ENCODE assay signal across 8 mouse cellular contexts in the genomic region with DNA sequence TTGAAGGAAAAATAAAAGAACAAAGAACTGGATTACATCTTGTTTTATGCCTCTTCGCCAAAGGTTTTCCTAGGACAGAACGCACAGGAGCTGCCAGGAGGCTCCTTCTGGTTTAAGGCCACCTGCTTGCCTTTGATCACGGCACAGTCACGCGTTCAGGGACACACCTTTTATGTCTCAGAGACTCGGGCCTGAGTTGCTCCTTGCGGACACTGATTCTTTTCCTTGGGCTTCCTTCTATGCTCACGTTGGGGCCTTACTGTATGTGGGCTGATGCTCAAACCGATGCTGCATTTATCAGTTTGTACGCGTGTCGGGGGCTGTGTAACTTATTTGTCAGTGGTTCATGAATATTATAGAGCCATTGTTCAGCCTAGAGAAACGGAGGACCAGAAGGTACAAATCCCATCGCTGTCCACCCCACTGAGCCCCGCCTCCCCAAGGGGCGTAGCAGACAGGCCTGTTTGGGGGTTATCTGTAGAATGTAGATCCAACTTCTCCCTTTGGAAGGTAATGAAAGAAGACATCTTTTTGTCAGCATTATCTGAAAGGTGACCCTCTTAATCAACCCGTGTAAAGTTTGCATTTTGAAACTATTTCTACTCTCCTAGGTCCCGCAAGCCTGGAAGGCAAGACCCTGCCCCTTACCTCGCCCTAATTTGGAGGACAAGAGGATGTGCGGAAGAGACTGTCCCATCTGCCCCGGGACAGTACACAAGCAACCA. TPM values are rescaled to one million over a fixed set of nuclear protein-coding genes. Genes with fewer than 3 reads are reported as not detected.
DNase-seq lines count a peak whose midpoint lies in the region; ATAC-seq and TF ChIP-seq lines count a peak whose summit lies in the region.

No protein-coding gene starts in this region.

- intact Hi-C loops in heart, adult 2 months (cut with DNase I): no loop called here
- intact Hi-C loops in left cerebral cortex, postnatal 4 days (cut with DNase I): no loop called here

- peak overlapping the region; percentile 70 for H3K4me2 ChIP-seq in liver, embryonic 15.5 days

- H3K27ac ChIP-seq in heart, adult 2 months: peak overlapping the region; percentile 31
- H3K27ac ChIP-seq in liver, embryonic 15.5 days (replicated peaks): no peak overlapping the region

- H3K36me3 ChIP-seq in heart, adult 2 months (ENCODE audit: control insufficient read depth, insufficient read depth, low read length): no peaks in the 10 kb centered on the region
- H3K36me3 ChIP-seq in E14TG2a.4 (ENCODE audit: insufficient read depth, low read length): no peaks in the 10 kb centered on the region
- no peaks in the 10 kb centered on the region for H3K36me3 ChIP-seq in liver, embryonic 15.5 days (replicated peaks)

- H3K79me2 ChIP-seq in heart, adult 2 months (replicated peaks; ENCODE audit: control insufficient read depth, insufficient read depth, low read length): no peaks in the 10 kb centered on the region

- DNase-seq in heart, adult 2 months: peak; percentile 6 to 21
- DNase-seq in heart, adult 18-20 months: no peak
- DNase-seq in left cerebral cortex, postnatal 4 days: no peak
- no peak for DNase-seq in spleen, postnatal 4 days (ENCODE audit: low spot score in 2 of 2)
- no peak for DNase-seq in thymus, postnatal 14 days

- no peak for TF ChIP-seq EP300 in heart, adult 2 months (IDR thresholded peaks at IDR 0.05; ENCODE audit: insufficient read depth, low read depth, low read length)

- TF ChIP-seq POLR2A in heart, adult 2 months (IDR thresholded peaks at IDR 0.05; ENCODE audit: insufficient read depth, low read depth, low read length): no peak

- H3K4me1 ChIP-seq in heart, adult 2 months (ENCODE audit: control insufficient read depth, insufficient read depth, low read length): no peaks in the 10 kb centered on the region
- H3K4me1 ChIP-seq in E14TG2a.4 (replicated peaks; ENCODE audit: low read depth, low read length): peaks cover 18% of the 10 kb centered on the region
- peaks cover 4% of the 10 kb centered on the region; the same call in 1 of the 2 replicates for H3K4me1 ChIP-seq in liver, embryonic 15.5 days (replicated peaks)

- WGBS in heart, adult 2 months: 52% methylated on average over 21 of the region's 21 CpGs
- 40% methylated on average over 21 of the region's 21 CpGs for WGBS in liver, embryonic 15.5 days (ENCODE audit: insufficient replicate concordance)

- peak overlapping the region; percentile 56 for H3K4me3 ChIP-seq in heart, adult 2 months
- H3K4me3 ChIP-seq in E14TG2a.4 (replicated peaks; ENCODE audit: low read length): peak overlapping the region; percentile 73
- H3K4me3 ChIP-seq in liver, embryonic 15.5 days (replicated peaks): peak overlapping the region; percentile 46

- H3K27me3 ChIP-seq in heart, adult 2 months (ENCODE audit: control insufficient read depth, insufficient read depth, low read length): no peaks in the 10 kb centered on the region
- peaks cover 10% of the 10 kb centered on the region; the same call in 1 of the 2 replicates for H3K27me3 ChIP-seq in E14TG2a.4 (ENCODE audit: insufficient read depth, low read length)
- no peaks in the 10 kb centered on the region for H3K27me3 ChIP-seq in liver, embryonic 15.5 days

- 0 out of 2 replicates have a peak, but pooled peaks have one; percentile 12 for ATAC-seq in granulocyte monocyte progenitor cell, adult 5-6 weeks (replicated peaks; ENCODE audit: poor library complexity, severe bottlenecking)
- ATAC-seq in liver, embryonic 15.5 days (ENCODE audit: insufficient read depth): no peak

- H3K9ac ChIP-seq in heart, adult 2 months (ENCODE audit: low read depth, low read length): no peak overlapping the region
- no peak overlapping the region for H3K9ac ChIP-seq in liver, embryonic 15.5 days

- TF ChIP-seq CTCF in heart, adult 2 months (IDR thresholded peaks at IDR 0.05): no peak
- TF ChIP-seq CTCF in E14TG2a.4 (conservative IDR thresholded peaks at IDR 0.05; ENCODE audit: low read length): no peak

- no peaks in the 10 kb centered on the region for H3K9me3 ChIP-seq in E14TG2a.4 (ENCODE audit: low read length)
- no peaks in the 10 kb centered on the region for H3K9me3 ChIP-seq in liver, embryonic 15.5 days (replicated peaks)

RNA-seq across cellular contexts. Expression of a gene that starts 0.8 kb away (rescaled TPM):
- 1 to 10 TPM; 1.7 to 1.9 TPM for total RNA-seq in heart, adult 2 months (2021)
- polyA plus RNA-seq in heart, adult 2 months (2012; rRNA removed): 1.4 and 2.4 TPM in 2 replicates
- 1 to 10 TPM; 1.0 to 1.8 TPM for total RNA-seq in heart, adult 18-20 months (2021)
- total RNA-seq in granulocyte monocyte progenitor cell, adult 5-6 weeks (2014; fragmentation: Nextera tagmentation): 2.4 TPM in 1 of 2 replicates, not detected in the other
- 0.39 and 3.5 TPM in 2 replicates for total RNA-seq in granulocyte monocyte progenitor cell, adult 5-6 weeks (2017)
- 0.23 and 0.35 TPM in 2 replicates for polyA plus RNA-seq in liver, embryonic 15.5 days (2015; fragmentation: Nextera tagmentation; extraction: Ambion mirVana)
- 1 to 10 TPM in 1 of 2 experiments, under 1 TPM in 1; 0.34 to 1.0 TPM for total RNA-seq in left cerebral cortex, postnatal 4 days (2021)

Comparison
In these comparisons a context has a peak if more than half of its experiments do, and no peak if none do; other contexts are left out.
1. DNase-seq: peak in heart, adult 2 months (2 of 2); none in heart, adult 18-20 months (0 of 2), left cerebral cortex, postnatal 4 days (single experiment), spleen, postnatal 4 days (0 of 2) and thymus, postnatal 14 days (single experiment).
2. Peak in every context shown above with its lines, with median percentiles within 50 percentile points of each other: H3K4me3 ChIP-seq.